Mouse (Mus musculus): ENCODE results near the gene 4932415D10Rik.

Gene 4932415D10Rik

GRCm38 (mm10) chr10:82316482-82316881, at the start of gene 4932415D10Rik:
Gene 4932415D10Rik (minus strand): TSS chr10:82316582.
- no peak for DNase-seq (ENCODE audit: low read depth)

- DNase-seq (ENCODE audit: low read depth): no peak
These were observed 45.5 kb upstream of the 4932415D10Rik start for GRCm38 (mm10) chr10:82361911-82362310.

DNA sequence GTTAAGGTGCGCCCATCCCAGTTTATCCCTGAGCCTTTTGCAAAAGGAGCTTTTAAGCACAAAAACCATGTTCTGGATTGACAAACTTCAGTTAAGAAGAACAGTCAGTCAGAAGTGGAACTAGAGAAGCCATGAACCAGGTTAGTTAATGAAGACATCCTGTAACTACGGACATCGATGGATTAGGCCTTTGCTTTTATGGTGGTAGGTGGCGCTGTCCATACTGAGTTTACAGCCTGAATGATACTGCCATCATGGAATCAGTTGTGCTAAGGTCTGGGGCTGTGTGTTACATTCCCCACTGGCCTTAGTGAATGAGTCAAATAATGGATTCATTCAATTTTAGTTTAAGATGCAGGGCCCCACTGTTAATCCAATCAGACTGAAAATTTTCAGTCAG, 39.0 kb upstream of the 4932415D10Rik start:
- no peak for DNase-seq (ENCODE audit: low read depth)

DNA sequence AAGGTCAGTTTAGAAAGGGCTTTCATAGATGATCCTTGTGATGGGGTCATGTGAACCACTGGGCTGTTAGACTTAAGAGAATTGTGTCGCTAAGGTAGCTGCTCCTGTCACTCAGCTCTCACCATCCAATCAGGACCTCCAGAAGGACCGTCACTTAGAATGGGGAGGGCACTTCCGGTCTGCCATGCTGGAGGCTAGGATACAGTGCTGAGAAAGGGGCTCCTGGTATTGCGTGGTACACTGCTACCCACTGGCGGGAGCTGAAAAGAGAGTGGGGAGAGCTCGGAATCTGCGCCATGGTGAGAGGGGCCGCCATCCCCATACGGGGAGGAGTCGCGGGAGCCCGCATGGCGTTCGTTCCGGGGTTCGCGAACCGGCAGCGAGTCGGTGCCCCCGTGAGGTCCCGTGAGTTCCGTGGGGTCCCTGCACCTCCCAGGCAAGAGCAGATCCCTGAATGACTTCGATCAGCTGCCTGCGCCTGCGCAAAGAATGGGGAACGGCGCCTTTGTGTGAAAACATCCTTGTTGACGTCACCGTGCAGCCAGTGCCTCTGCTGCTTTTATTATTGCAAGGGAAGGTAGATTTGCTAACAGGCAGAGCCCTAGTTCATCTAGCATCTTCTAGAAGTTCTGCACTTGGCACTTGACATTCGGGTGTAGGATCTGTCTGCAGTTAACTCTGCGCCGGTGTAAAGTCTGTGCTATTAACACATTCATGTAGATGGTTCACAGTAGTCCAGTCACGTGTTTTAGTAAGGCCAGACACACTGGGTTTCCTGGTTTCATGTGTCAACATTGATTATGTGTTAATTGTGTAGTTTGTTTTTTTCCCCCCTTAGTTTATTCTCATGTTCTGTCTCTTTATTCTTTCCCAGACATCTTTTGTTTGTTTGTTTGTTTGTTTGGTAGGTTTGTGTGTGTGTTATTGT, 38.0 kb upstream of the 4932415D10Rik start, which contains the start of gene Gm4924:
Gene Gm4924, plus strand, starts transcription at position 173 of the 928 bp plus-strand sequence.
- DNase-seq (ENCODE audit: low read depth): peak; percentile 61

DNA sequence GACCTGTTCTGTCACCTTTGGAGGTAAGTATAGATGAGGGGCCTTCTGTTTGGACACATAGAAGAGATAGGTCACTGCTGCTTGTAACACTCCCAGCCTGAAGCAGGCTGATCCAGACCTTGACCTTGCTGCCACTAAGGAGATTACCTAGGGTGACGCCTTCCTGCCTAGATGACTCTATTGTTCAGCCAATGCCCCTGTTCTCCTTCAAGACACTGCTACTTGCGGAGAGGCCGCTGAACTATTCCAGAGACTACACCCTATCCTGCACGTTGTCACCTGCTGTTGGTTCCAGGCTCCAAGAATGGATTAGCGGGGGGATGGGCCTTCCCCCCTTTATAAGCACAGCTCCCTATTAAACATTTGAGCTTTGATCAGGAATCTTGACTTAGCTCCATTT, 13.4 kb upstream of the 4932415D10Rik start:
- no peak for DNase-seq (ENCODE audit: low read depth)

DNA sequence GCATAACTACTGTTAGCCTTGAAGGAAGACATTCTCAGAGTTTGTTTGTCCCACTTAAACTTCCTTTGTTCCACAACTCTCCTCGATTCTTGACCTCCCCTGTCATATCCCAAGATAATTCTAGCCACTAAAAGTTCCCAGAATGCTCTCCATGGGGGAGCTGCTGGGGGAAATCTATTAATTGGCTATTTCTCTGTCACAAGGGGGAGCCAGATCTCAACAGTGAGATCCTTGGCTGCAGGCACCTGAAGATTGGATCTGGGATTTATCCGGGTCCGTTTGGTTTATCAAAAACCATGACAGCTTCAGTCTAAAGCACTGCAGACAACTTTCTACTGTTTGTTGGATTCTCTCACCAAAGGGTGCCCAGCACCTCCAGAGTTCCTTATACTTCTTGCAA, 3.8 kb upstream of the 4932415D10Rik start:
- DNase-seq (ENCODE audit: low read depth): no peak

- DNase-seq (ENCODE audit: low read depth): no peak
These were observed 19.9 kb downstream of the 4932415D10Rik start for GRCm38 (mm10) chr10:82296440-82296839.

DNA sequence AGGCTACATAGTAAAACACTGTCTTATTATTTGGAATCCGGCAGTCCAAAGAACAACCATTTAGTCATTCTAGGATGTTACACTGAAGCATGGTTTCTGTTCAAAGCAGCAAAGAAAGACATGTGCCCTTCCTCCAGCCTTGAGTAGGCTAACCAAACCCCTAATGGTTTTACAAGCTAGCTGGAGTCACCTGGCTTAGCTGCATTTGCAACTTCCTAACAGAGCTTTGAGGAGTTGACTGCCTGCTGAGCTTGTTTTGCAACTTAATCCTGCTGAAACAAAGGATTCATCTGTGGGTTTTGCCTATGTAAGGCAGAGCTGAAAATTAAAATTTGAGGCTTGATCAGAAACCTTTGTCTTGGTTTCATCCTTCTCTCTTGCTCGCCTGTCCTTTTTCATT, 59.1 kb downstream of the 4932415D10Rik start:
- DNase-seq (ENCODE audit: low read depth): no peak

GRCm38 (mm10) chr10:82245021-82245420, 71.4 kb downstream of the 4932415D10Rik start:
- DNase-seq (ENCODE audit: low read depth): no peak

DNA sequence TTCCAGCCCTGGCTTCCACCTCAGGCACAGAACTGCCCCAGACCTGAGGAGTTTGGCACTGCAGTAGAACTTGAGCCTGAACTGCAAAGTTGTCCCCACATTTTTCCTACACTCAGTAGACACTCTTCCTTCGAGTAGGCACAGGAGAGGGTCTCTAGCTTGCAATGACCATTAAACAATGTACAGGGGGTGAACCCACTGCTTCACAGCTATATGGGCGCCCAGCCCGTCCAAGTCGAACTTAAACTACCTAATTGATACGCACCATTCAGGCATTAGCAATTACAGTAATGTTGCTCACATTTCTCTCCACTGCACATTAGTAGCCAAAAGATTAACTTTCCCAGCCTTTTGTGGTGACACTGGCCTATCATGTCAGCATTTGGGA, 75.0 kb downstream of the 4932415D10Rik start:
- DNase-seq (ENCODE audit: low read depth): no peak

DNA sequence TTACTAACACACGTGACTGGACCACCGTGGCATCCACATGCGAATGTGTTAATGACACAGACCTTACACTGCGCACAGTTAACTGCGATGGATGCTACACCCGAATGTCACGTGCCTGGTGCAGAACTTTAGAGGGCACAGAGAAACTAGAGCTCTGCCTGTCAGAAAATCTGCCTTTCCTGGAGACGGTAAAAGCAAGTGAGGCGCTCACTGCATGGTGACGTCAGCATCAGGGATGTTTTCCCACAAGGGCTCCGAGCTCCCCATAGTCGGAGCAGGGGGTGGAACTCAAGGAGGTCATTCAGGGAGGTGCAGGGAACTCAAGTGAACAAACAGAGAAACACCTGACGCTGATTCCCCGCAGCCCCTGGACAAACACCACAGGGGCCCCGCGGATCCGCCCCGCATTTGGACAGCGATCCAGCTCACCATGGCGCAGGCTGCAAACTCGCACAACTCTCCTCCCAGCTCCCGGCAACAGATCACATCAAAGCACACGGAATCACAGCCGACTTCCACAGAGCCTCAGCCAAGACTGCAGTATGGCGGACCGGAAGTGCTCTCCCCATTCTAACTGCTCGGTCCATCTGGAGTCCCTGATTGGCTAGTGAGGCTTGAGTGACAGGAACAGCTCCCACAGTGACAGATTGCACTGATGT, 75.5 kb downstream of the 4932415D10Rik start, which contains the start of gene Zfp938:
Gene Zfp938, minus strand, starts transcription at position 539 of the 659 bp plus-strand sequence.
- DNase-seq (ENCODE audit: low read depth): peak; percentile 53

Measured in c-Kit-positive CD71-negative TER-119-negative erythroid progenitor cells, embryonic 14.5 days (primary cell).